Mouse (Mus musculus) CH12.LX (cell line): ENCODE results near the gene Smim7. TPM values are rescaled to one million over a fixed set of nuclear protein-coding genes. Genes with fewer than 3 reads are reported as not detected.

Experiments
- DNase-seq: peaks from one replicate; pipeline ENCODE4 v3.0.0-alpha.2; 2013; ENCODE audit errors: extremely low read depth
- H3K27ac ChIP-seq: 2 replicates; pipeline ENCODE4 v1.5.1; 2012; ENCODE audit warnings: low read depth, mild to moderate bottlenecking, control low read depth, moderate library complexity; ENCODE audit not compliant: insufficient read depth
- H3K27me3 ChIP-seq: replicated peaks from 2 replicates; pipeline ENCODE3; 2012; ENCODE audit warnings: inconsistent platforms
- H3K36me3 ChIP-seq, 2 experiments: replicated peaks in 1 of 2; 2 replicates each; pipeline versions ENCODE3 to v1.6.1; 2012; ENCODE audit warnings: inconsistent platforms in 1 of 2, low read length in 1 of 2, mild to moderate bottlenecking in 1 of 2, mixed read lengths in 1 of 2, moderate library complexity in 1 of 2; ENCODE audit not compliant: control insufficient read depth in 1 of 2, insufficient read depth in 1 of 2
- H3K4me1 ChIP-seq, 2 experiments: 2 replicates each; pipeline ENCODE4 v1.6.1; 2012; ENCODE audit warnings: inconsistent platforms in 1 of 2, moderate library complexity in 1 of 2; ENCODE audit not compliant: insufficient read depth in 2 of 2, control insufficient read depth in 1 of 2
- H3K4me2 ChIP-seq: 2 replicates; pipeline ENCODE4 v1.6.1; 2012; ENCODE audit warnings: low read depth, mild to moderate bottlenecking, control low read depth; ENCODE audit not compliant: poor library complexity, insufficient read depth, severe bottlenecking
- H3K4me3 ChIP-seq, 3 experiments: fragments of 150-350 bp in 1 of 3; sonication (generic) in 1 of 3; replicated peaks in 1 of 3; 2 replicates each; pipeline versions ENCODE3 to v1.5.1; 2011 to 2012; ENCODE audit warnings: low read depth in 2 of 3, low read length in 2 of 3, mild to moderate bottlenecking in 2 of 3, moderate library complexity in 2 of 3, control low read depth in 1 of 3, improper control_type of control experiment in 1 of 3, inconsistent platforms in 1 of 3, mixed read lengths in 1 of 3; ENCODE audit not compliant: poor library complexity in 1 of 3
- H3K79me2 ChIP-seq: replicated peaks from 2 replicates; pipeline ENCODE4 v1.6.1; 2012; ENCODE audit warnings: mild to moderate bottlenecking, moderate library complexity; ENCODE audit not compliant: control insufficient read depth, poor library complexity, insufficient read depth, severe bottlenecking; ENCODE audit errors: extremely low read depth
- H3K9ac ChIP-seq: 2 replicates; pipeline ENCODE4 v1.6.1; 2012; ENCODE audit warnings: low read depth, mild to moderate bottlenecking, control low read depth, moderate library complexity; ENCODE audit not compliant: insufficient read depth
- H3K9me3 ChIP-seq: replicated peaks from 2 replicates; pipeline ENCODE3; 2012; ENCODE audit warnings: low read length, inconsistent platforms, mixed read lengths
- CHD1 ChIP-seq: IDR thresholded peaks from 2 replicates; pipeline ENCODE4 v1.6.1; 2012; ENCODE audit warnings: low read depth, low read length, improper control_type of control experiment, inconsistent platforms
- CHD2 ChIP-seq: IDR thresholded peaks from 2 replicates; pipeline ENCODE4 v1.6.1; 2011; ENCODE audit warnings: low read length, improper control_type of control experiment
- ELF1 ChIP-seq: IDR thresholded peaks from 2 replicates; pipeline ENCODE4 v1.6.1; 2014; ENCODE audit warnings: low read depth, mild to moderate bottlenecking, inconsistent platforms, low read length, improper control_type of control experiment
- GABPA ChIP-seq: IDR thresholded peaks from 2 replicates; pipeline ENCODE4 v1.6.1; 2012; ENCODE audit warnings: low read depth, low read length, improper control_type of control experiment, inconsistent platforms; ENCODE audit not compliant: insufficient replicate concordance
- IRF4 ChIP-seq: IDR thresholded peaks from 2 replicates; pipeline ENCODE4 v1.6.1; 2014; ENCODE audit warnings: low read depth, mild to moderate bottlenecking, inconsistent platforms, low read length, improper control_type of control experiment
- MAFK ChIP-seq: IDR thresholded peaks from 2 replicates; pipeline ENCODE4 v1.6.1; 2011; ENCODE audit warnings: low read length, improper control_type of control experiment; ENCODE audit not compliant: insufficient replicate concordance
- NRF1 ChIP-seq: IDR thresholded peaks from 2 replicates; pipeline ENCODE4 v1.6.1; 2014; ENCODE audit warnings: low read depth, mild to moderate bottlenecking, inconsistent platforms, low read length, improper control_type of control experiment, moderate library complexity
- POLR2AphosphoS2 ChIP-seq: IDR thresholded peaks from 2 replicates; pipeline ENCODE4 v1.6.1; 2011; ENCODE audit warnings: low read depth, low read length, improper control_type of control experiment
- RCOR1 ChIP-seq: conservative IDR thresholded peaks from 2 replicates; pipeline ENCODE4 v1.6.1; 2012; ENCODE audit warnings: low read depth, mild to moderate bottlenecking, inconsistent platforms, low read length, improper control_type of control experiment
- TCF12 ChIP-seq: IDR thresholded peaks from 2 replicates; pipeline ENCODE4 v1.6.1; 2014; ENCODE audit warnings: low read depth, mild to moderate bottlenecking, inconsistent platforms, low read length, improper control_type of control experiment
- ZMIZ1 ChIP-seq: IDR thresholded peaks from 2 replicates; pipeline ENCODE4 v1.6.1; 2012; ENCODE audit warnings: low read depth, mild to moderate bottlenecking, inconsistent platforms, low read length, improper control_type of control experiment
- dilution Hi-C: fragments of 300-500 bp; cut with MboI; formaldehyde crosslinking; loops from 2 replicates; pipeline ENCODE4 v1.14.3; 2020; ENCODE audit warnings: low sequenced_read_pairs; ENCODE audit not compliant: extremely low pct_unique_long_range_greater_than_20kb, extremely low pct_ligation_motif_present
- in situ Hi-C: fragments of 300-500 bp; cut with MboI; formaldehyde crosslinking; loops from 3 replicates; pipeline ENCODE4 v1.14.3; 2019; ENCODE audit warnings: low sequenced_read_pairs, low pct_ligation_motif_present, low pct_unique_long_range_greater_than_20kb, mixed read lengths
- polyA plus RNA-seq: library from polyadenylated mRNA; unstranded; fragments of >175 nt; gene quantifications from 2 replicates; pipeline ENCODE4 v1.2.1, GENCODE M21; 2012; ENCODE audit warnings: low read depth; ENCODE audit not compliant: insufficient read length
- total RNA-seq, 2 experiments: library from RNA; depleted of rRNA; stranded (reverse); fragments of 300-350 nt in 1 of 2; fragments of >200 nt in 1 of 2; gene quantifications; 2 replicates each; pipeline ENCODE4 v1.2.3; 2012 to 2014

Smim7 gene
- total and polyA plus RNA-seq, 3 experiments, result 37.7 to 70.3 (median 61.0) TPM

DNA sequence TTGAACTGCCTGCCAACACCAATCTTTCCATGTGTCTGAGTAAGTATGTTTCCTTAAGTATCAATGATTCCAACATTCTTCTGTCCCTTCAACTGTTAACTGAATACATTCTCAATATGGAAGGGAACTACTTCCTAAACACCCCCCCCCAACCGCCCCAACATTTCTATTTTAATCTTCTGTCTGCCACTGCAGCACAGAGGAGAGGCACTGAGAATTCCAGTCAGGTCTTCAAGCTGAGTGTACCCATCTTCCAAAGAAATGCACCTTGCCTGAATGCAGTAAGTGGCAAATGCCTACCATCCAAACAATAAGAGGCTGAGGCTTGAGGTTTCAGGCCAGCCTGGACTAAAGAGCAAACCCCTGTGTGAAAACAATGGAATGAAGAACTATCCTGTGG, 38.8 kb downstream of the Smim7 start:
- no peak overlapping the region for H3K4me3 ChIP-seq
- no peaks in the 10 kb centered on the region for H3K27me3 ChIP-seq
- no peaks in the 10 kb centered on the region for H3K9me3 ChIP-seq
- no peak for DNase-seq
- TF ChIP-seq CHD2, result no peak
- no peak for TF ChIP-seq IRF4
- no peak for TF ChIP-seq RCOR1
- TF ChIP-seq NRF1, result no peak
- no peak for TF ChIP-seq ELF1
- no peak for TF ChIP-seq CHD1
- no peak for TF ChIP-seq TCF12
- TF ChIP-seq GABPA, result no peak
- TF ChIP-seq, all 38 proteins: peak for 0
- Histone ChIP-seq H3K9ac (no peak overlapping the region), H3K27ac (no peak overlapping the region), H3K36me3 (peaks cover 0 to 66% of the 10 kb centered on the region in 2 experiments), H3K4me1 (peaks cover 3 to 31% of the 10 kb centered on the region in 2 experiments), H3K79me2 (peaks cover 67% of the 10 kb centered on the region), H3K4me2 (no peak overlapping the region)
- in situ Hi-C loops, result no loop called here
- dilution Hi-C loops, result no loop called here

DNA sequence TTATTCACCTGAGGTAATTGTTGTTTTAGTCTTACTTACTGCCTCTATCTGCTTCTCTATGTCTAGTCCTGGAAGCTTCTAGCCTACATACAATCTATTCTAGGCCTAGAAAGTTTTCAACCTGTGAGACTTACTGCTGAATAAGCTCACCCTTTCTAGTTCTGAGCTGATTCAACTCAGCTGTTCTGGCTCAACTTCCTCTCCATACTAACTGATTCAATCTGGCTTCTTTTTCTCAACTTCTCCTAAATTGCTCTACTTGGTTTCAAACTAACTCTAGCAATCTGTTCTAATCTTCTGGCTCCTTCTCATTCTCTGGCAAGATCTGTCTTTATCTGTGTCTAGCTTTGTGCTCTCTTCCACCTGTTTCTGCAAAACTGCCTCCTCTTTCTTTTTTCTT, 49.0 kb downstream of the Smim7 start:
- in situ Hi-C loops, result no loop called here
- Histone ChIP-seq H3K9ac (no peak overlapping the region), H3K9me3 (peaks cover 2% of the 10 kb centered on the region), H3K36me3 (peaks cover 0 to 44% of the 10 kb centered on the region in 2 experiments), H3K4me3 (no peak overlapping the region), H3K27ac (no peak overlapping the region), H3K4me1 (peaks cover 0 to 4% of the 10 kb centered on the region in 2 experiments; a peak in 2 of 4 replicates), H3K79me2 (peaks cover 12% of the 10 kb centered on the region), H3K4me2 (no peak overlapping the region), H3K27me3 (no peaks in the 10 kb centered on the region)
- dilution Hi-C loops, result no loop called here
- no peak for DNase-seq
- TF ChIP-seq POLR2AphosphoS2, result no peak
- TF ChIP-seq MAFK, result no peak
- TF ChIP-seq, all 38 proteins: peak for 0

- dilution Hi-C loops (no loop called here), in situ Hi-C loops (no loop called here)
- no peak overlapping the region for H3K4me3 ChIP-seq
- DNase-seq, result no peak
- H3K27me3 ChIP-seq, result no peaks in the 10 kb centered on the region
- no peaks in the 10 kb centered on the region for H3K9me3 ChIP-seq
- H3K36me3 ChIP-seq, result peaks cover 3 to 71% of the 10 kb centered on the region in 2 experiments
- TF ChIP-seq RCOR1, result no peak
- no peak for TF ChIP-seq NRF1
- TF ChIP-seq ZMIZ1, result no peak
- H3K79me2 ChIP-seq, result peaks cover 19% of the 10 kb centered on the region
- no peak overlapping the region for H3K4me2 ChIP-seq
- H3K27ac ChIP-seq, result no peak overlapping the region
- peaks cover 0 to 7% of the 10 kb centered on the region in 2 experiments; a peak in 2 of 4 replicates for H3K4me1 ChIP-seq
- H3K9ac ChIP-seq, result no peak overlapping the region
These were observed 53.4 kb downstream of the Smim7 start for GRCm38 (mm10) chr8:72517421-72517988.

Other genes with a start within 250 kb of the Smim7 start
- gene Eps15l1, start 149.6 kb downstream of the Smim7 start, total RNA-seq (2012; rRNA removed), result 25.1 and 25.6 TPM in 2 replicates
- gene Eps15l1, start 149.6 kb downstream of the Smim7 start, total RNA-seq (2014; rRNA removed), result 21.7 and 22.2 TPM in 2 replicates
- gene Eps15l1, start 149.6 kb downstream of the Smim7 start, polyA plus RNA-seq, result 48.3 and 49.4 TPM in 2 replicates
- 4.0 and 5.3 TPM in 2 replicates for gene Calr3, start 127.2 kb downstream of the Smim7 start, total RNA-seq (2012; rRNA removed)
- gene Calr3, start 127.2 kb downstream of the Smim7 start, total RNA-seq (2014; rRNA removed), result 2.5 and 2.8 TPM in 2 replicates
- 2.5 and 3.1 TPM in 2 replicates for gene Calr3, start 127.2 kb downstream of the Smim7 start, polyA plus RNA-seq
- 12.6 TPM in 2 replicates for gene 1700030K09Rik, start 127.2 kb downstream of the Smim7 start, total RNA-seq (2012; rRNA removed)
- 9.7 and 9.8 TPM in 2 replicates for gene 1700030K09Rik, start 127.2 kb downstream of the Smim7 start, total RNA-seq (2014; rRNA removed)
- gene 1700030K09Rik, start 127.2 kb downstream of the Smim7 start, polyA plus RNA-seq, result 11.8 and 13.1 TPM in 2 replicates
- 18.1 and 20.2 TPM in 2 replicates for gene Cherp, start 95.9 kb downstream of the Smim7 start, total RNA-seq (2012; rRNA removed)
- gene Cherp, start 95.9 kb downstream of the Smim7 start, total RNA-seq (2014; rRNA removed), result 6.1 and 8.9 TPM in 2 replicates
- 69.5 and 80.4 TPM in 2 replicates for gene Cherp, start 95.9 kb downstream of the Smim7 start, polyA plus RNA-seq
- gene Slc35e1, start 78.5 kb downstream of the Smim7 start, total RNA-seq (2012; rRNA removed), result 27.2 and 34.5 TPM in 2 replicates
- gene Slc35e1, start 78.5 kb downstream of the Smim7 start, total RNA-seq (2014; rRNA removed), result 24.0 and 28.7 TPM in 2 replicates
- gene Slc35e1, start 78.5 kb downstream of the Smim7 start, polyA plus RNA-seq, result 16.8 and 19.8 TPM in 2 replicates
- gene Med26, start 22.8 kb downstream of the Smim7 start, total RNA-seq (2012; rRNA removed), result 9.7 and 10.3 TPM in 2 replicates
- 6.6 and 8.7 TPM in 2 replicates for gene Med26, start 22.8 kb downstream of the Smim7 start, total RNA-seq (2014; rRNA removed)
- 12.9 and 14.3 TPM in 2 replicates for gene Med26, start 22.8 kb downstream of the Smim7 start, polyA plus RNA-seq
- gene Tmem38a, start 967 bp upstream of the Smim7 start, total RNA-seq (2012; rRNA removed), result 3.1 and 6.2 TPM in 2 replicates
- gene Tmem38a, start 967 bp upstream of the Smim7 start, total RNA-seq (2014; rRNA removed), result 3.3 and 3.8 TPM in 2 replicates
- 3.8 and 4.2 TPM in 2 replicates for gene Tmem38a, start 967 bp upstream of the Smim7 start, polyA plus RNA-seq
- 0.04 TPM in 1 of 2 replicates, not detected in the other for gene Nwd1, start 75.6 kb upstream of the Smim7 start, total RNA-seq (2012; rRNA removed)
- not detected in 2 replicates for gene Nwd1, start 75.6 kb upstream of the Smim7 start, total RNA-seq (2014; rRNA removed)
- not detected in 2 replicates for gene Nwd1, start 75.6 kb upstream of the Smim7 start, polyA plus RNA-seq
- gene Sin3b, start 152.2 kb upstream of the Smim7 start, total RNA-seq (2012; rRNA removed), result 148 and 183 TPM in 2 replicates
- 120 and 132 TPM in 2 replicates for gene Sin3b, start 152.2 kb upstream of the Smim7 start, total RNA-seq (2014; rRNA removed)
- 109 and 118 TPM in 2 replicates for gene Sin3b, start 152.2 kb upstream of the Smim7 start, polyA plus RNA-seq
- 0.13 and 0.21 TPM in 2 replicates for gene F2rl3, start 190.8 kb upstream of the Smim7 start, total RNA-seq (2012; rRNA removed)
- 0.32 TPM in 1 of 2 replicates, not detected in the other for gene F2rl3, start 190.8 kb upstream of the Smim7 start, total RNA-seq (2014; rRNA removed)
- not detected in 2 replicates for gene F2rl3, start 190.8 kb upstream of the Smim7 start, polyA plus RNA-seq